Mouse (Mus musculus): ENCODE results near the gene A1bg.

A1bg gene

GRCm38 (mm10) chr15:60922912-60923311 lies at the start of gene A1bg:
Gene A1bg, minus strand, starts transcription at chr15:60923012.
- no peak for DNase-seq (ENCODE audit: low spot score in 2 of 2)

GRCm38 (mm10) chr15:60968549-60968861 lies 45.7 kb upstream of the A1bg start:
- no peak for DNase-seq (ENCODE audit: low spot score in 2 of 2)

GRCm38 (mm10) chr15:60967841-60968548 lies 45.2 kb upstream of the A1bg start:
- no peak for DNase-seq (ENCODE audit: low spot score in 2 of 2)

- DNase-seq (ENCODE audit: low spot score in 2 of 2), result no peak
These were observed 2.9 kb upstream of the A1bg start for GRCm38 (mm10) chr15:60925686-60926085.

- DNase-seq (ENCODE audit: low spot score in 2 of 2), result no peak
These were observed 18.8 kb downstream of the A1bg start for GRCm38 (mm10) chr15:60903763-60904697.

GRCm38 (mm10) chr15:60898187-60898965 lies 24.4 kb downstream of the A1bg start:
- no peak for DNase-seq (ENCODE audit: low spot score in 2 of 2)

GRCm38 (mm10) chr15:60896040-60896439 lies 26.8 kb downstream of the A1bg start:
- no peak for DNase-seq (ENCODE audit: low spot score in 2 of 2)

- DNase-seq (ENCODE audit: low spot score in 2 of 2), result no peak
These were observed 29.8 kb downstream of the A1bg start for GRCm38 (mm10) chr15:60892976-60893463.

GRCm38 (mm10) chr15:60888724-60889123 lies 34.1 kb downstream of the A1bg start:
- DNase-seq (ENCODE audit: low spot score in 2 of 2), result no peak

- no peak for DNase-seq (ENCODE audit: low spot score in 2 of 2)
These were observed 47.1 kb downstream of the A1bg start for GRCm38 (mm10) chr15:60875721-60876120.

- DNase-seq (ENCODE audit: low spot score in 2 of 2), result no peak
These were observed 60.4 kb downstream of the A1bg start for GRCm38 (mm10) chr15:60862417-60862816.

GRCm38 (mm10) chr15:60855112-60855511 lies 67.7 kb downstream of the A1bg start:
- DNase-seq (ENCODE audit: low spot score in 2 of 2), result no peak

- DNase-seq (ENCODE audit: low spot score in 2 of 2), result no peak
These were observed 68.7 kb downstream of the A1bg start for GRCm38 (mm10) chr15:60854151-60854550.

- DNase-seq (ENCODE audit: low spot score in 2 of 2), result no peak
These were observed 69.4 kb downstream of the A1bg start, which contains the start of gene Fam84b for GRCm38 (mm10) chr15:60853231-60853999. Gene Fam84b, minus strand, starts transcription at chr15:60853778.

GRCm38 (mm10) chr15:60848630-60849029 lies 74.2 kb downstream of the A1bg start:
- DNase-seq (ENCODE audit: low spot score in 2 of 2), result no peak

Measured in spleen, postnatal 14 days (tissue).